Mouse (Mus musculus) neural tube, embryonic 11.5 days (tissue): ENCODE results near the gene Dact1. TPM values are rescaled to one million over a fixed set of nuclear protein-coding genes. Genes with fewer than 3 reads are reported as not detected.

Experiments used
- ATAC-seq: fragments of 200-750 bp; cut with Nextera tagmentation; 2 replicates; pipeline ENCODE4 v1.8.0; 2017; ENCODE audit warnings: moderate number of reproducible peaks, mild to moderate bottlenecking, moderate TSS enrichment, moderate library complexity; ENCODE audit not compliant: insufficient read depth, low FRiP score, low TSS enrichment
- DNase-seq: peaks from one replicate; pipeline ENCODE4 v3.0.0-alpha.2; 2015; ENCODE audit warnings: low spot score
- H3K27ac ChIP-seq: fragments of 300-500 bp; sonication (generic); 2 replicates; pipeline ENCODE4 v1.5.1; 2014; ENCODE audit warnings: low read depth, mild to moderate bottlenecking, low read length
- H3K27me3 ChIP-seq: fragments of 300-500 bp; sonication (generic); 2 replicates; pipeline ENCODE4 v1.6.1; 2014; ENCODE audit warnings: mild to moderate bottlenecking, low read length, mixed read lengths; ENCODE audit not compliant: control insufficient read depth, insufficient read depth
- H3K36me3 ChIP-seq: fragments of 300-500 bp; sonication (generic); 2 replicates; pipeline ENCODE4 v1.6.1; 2014; ENCODE audit warnings: mild to moderate bottlenecking, low read length, moderate library complexity, mixed read lengths; ENCODE audit not compliant: control insufficient read depth, insufficient read depth
- H3K4me1 ChIP-seq: fragments of 300-500 bp; sonication (generic); 2 replicates; pipeline ENCODE4 v1.6.1; 2014; ENCODE audit warnings: low read length, mixed read lengths; ENCODE audit not compliant: control insufficient read depth, insufficient read depth
- H3K4me2 ChIP-seq: fragments of 300-500 bp; sonication (generic); 2 replicates; pipeline ENCODE4 v1.6.1; 2014; ENCODE audit warnings: low read depth, mild to moderate bottlenecking, moderate library complexity
- H3K4me3 ChIP-seq: fragments of 300-500 bp; sonication (generic); 2 replicates; pipeline ENCODE4 v1.5.1; 2014; ENCODE audit warnings: low read depth, low read length
- H3K9ac ChIP-seq: fragments of 300-500 bp; sonication (generic); 2 replicates; pipeline ENCODE4 v1.6.1; 2014; ENCODE audit warnings: mild to moderate bottlenecking, low read length
- H3K9me3 ChIP-seq: fragments of 300-500 bp; sonication (generic); 2 replicates; pipeline ENCODE4 v1.6.1; 2016; ENCODE audit warnings: low read length; ENCODE audit not compliant: control insufficient read depth
- WGBS: fragments of 180-500 bp; shearing (Covaris S2); extraction: QIAGEN DNeasy Blood & Tissue Kit; methylation state at CpG from one replicate; pipeline ENCODE4 v1.1.7; 2014; 5-methylcytosine and 5-hydroxymethylcytosine counted together
- polyA plus RNA-seq: library from polyadenylated mRNA; unstranded; fragments of >200 nt; fragmentation: Nextera tagmentation; extraction: Ambion mirVana; gene quantifications from 2 replicates; pipeline ENCODE4 v1.2.1, GENCODE M21; 2014

Dact1 gene
- polyA plus RNA-seq, 1 experiment from 2014 or later: 22.2 TPM

DNA sequence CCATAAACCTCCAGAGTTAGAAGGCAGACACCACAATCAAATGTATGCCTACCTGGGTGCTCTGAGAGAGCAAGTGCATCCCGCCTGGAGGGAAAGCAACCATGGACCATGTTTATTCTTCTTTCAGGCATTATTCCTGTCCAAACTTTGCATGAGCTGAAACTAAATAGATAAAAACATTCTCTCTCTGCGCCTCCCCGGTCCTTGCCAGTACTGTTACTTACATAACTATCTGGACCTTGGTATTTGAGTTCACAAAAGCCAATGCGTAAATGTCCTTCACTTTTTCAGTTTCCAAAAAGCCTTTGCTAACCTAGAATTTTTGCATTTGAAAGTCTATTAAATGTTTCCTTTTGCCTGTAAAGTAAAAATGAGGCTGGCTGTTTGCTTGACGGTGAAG, 58.9 kb downstream of the Dact1 start:
- no peak overlapping the region for H3K9ac ChIP-seq
- H3K27me3 ChIP-seq: no peaks in the 10 kb centered on the region
- WGBS: 78% methylated on average over 5 of the region's 5 CpGs

More for the DNA sequence above, 58.9 kb downstream of the Dact1 start:
- ATAC-seq: no peak
- Histone ChIP-seq H3K36me3 (no peaks in the 10 kb centered on the region), H3K4me3 (no peak overlapping the region), H3K27ac (no peak overlapping the region), H3K4me2 (no peak overlapping the region), H3K9me3 (no peaks in the 10 kb centered on the region), H3K4me1 (peaks cover 5% of the 10 kb centered on the region)
- DNase-seq: no peak

Other genes starting within 250 kb of the Dact1 start
- gene Tomm20l, start 198.5 kb upstream of the Dact1 start, polyA plus RNA-seq: not detected in 2 replicates
- gene Timm9, start 173.2 kb upstream of the Dact1 start, polyA plus RNA-seq: 68.5 and 77.3 TPM in 2 replicates
- 20.1 and 21.8 TPM in 2 replicates for gene 2700049A03Rik, start 173.0 kb upstream of the Dact1 start, polyA plus RNA-seq